Comparison of ENCODE assay signal across 14 mouse cellular contexts in the genomic region with DNA sequence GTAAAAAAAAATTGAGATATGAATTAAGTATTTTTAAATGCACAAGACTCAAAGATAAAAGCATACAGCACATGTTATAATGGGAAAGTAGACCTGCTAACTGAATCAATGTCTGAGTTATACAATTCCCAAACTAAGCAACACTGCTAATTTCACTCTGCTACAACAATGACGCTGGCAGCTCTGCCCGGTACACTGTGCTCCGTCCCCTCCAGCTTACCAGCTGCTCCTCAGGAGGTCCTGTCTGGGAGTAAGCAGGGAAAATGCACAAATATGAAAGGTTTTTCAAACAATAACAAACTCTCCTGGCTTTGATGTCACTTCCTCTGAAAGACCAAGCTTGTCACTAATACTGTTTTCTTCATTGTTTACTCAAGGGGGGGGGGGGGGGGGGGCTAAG.
"Had no signal": no experiment of that assay in that cellular context is flagged by ENCODE, and none has a peak within 500 bp of the region (broad histone marks: within the 10 kb centered on the region; RNA-seq: fewer than 3 reads in every experiment).

No protein-coding gene starts in this region.

- H3K9me3 ChIP-seq: limb, embryonic 15.5 days; liver, embryonic 12.5 days; midbrain, embryonic 10.5 days; neural tube, embryonic 15.5 days had no signal

- H3K27me3 ChIP-seq: limb, embryonic 15.5 days; liver, embryonic 12.5 days; neural tube, embryonic 15.5 days had no signal

- H3K4me2 ChIP-seq: limb, embryonic 15.5 days; liver, embryonic 12.5 days; lung, embryonic 14.5 days; neural tube, embryonic 15.5 days had no signal

- H3K27ac ChIP-seq: limb, embryonic 15.5 days; liver, embryonic 12.5 days; midbrain, embryonic 10.5 days; neural tube, embryonic 15.5 days had no signal

- H3K4me3 ChIP-seq: limb, embryonic 15.5 days; liver, embryonic 12.5 days; midbrain, embryonic 10.5 days; myocyte; neural tube, embryonic 15.5 days had no signal

- DNase-seq: kidney, adult 8-10 months; lung, embryonic 14.5 days; lung, postnatal 10 days; lung, postnatal 4 days; midbrain, embryonic 14.5 days; right cerebral cortex, adult 18-20 months; right cerebral cortex, postnatal 25 days; thymus, postnatal 36 days had no signal

- ATAC-seq: intestine, embryonic 16.5 days; liver, embryonic 12.5 days had no signal

- H3K9ac ChIP-seq: limb, embryonic 15.5 days; liver, embryonic 12.5 days; lung, embryonic 14.5 days; neural tube, embryonic 15.5 days had no signal

- H3K4me1 ChIP-seq: limb, embryonic 15.5 days; liver, embryonic 12.5 days; midbrain, embryonic 10.5 days; neural tube, embryonic 15.5 days had no signal
